Mouse (Mus musculus) liver, embryonic 12.5 days (tissue): Measurements from ENCODE around the gene Caln1. TPM values are rescaled to one million over a fixed set of nuclear protein-coding genes. Genes with fewer than 3 reads are reported as not detected.

ENCODE experiments used
- ATAC-seq: fragments of 200-750 bp; cut with Nextera tagmentation; 2 replicates; pipeline ENCODE4 v1.8.0; 2017; ENCODE audit warnings: moderate number of reproducible peaks, mild to moderate bottlenecking, moderate library complexity
- H3K27ac ChIP-seq: fragments of 300-500 bp; sonication (generic); 2 replicates; pipeline ENCODE4 v1.5.1; 2016; ENCODE audit warnings: mild to moderate bottlenecking
- H3K27me3 ChIP-seq: fragments of 300-500 bp; sonication (generic); replicated peaks from 2 replicates; pipeline ENCODE4 v1.6.1; 2016; ENCODE audit warnings: mild to moderate bottlenecking, moderate library complexity
- H3K36me3 ChIP-seq: fragments of 300-500 bp; sonication (generic); 2 replicates; pipeline ENCODE4 v1.6.1; 2016; ENCODE audit warnings: mild to moderate bottlenecking, moderate library complexity
- H3K4me1 ChIP-seq: fragments of 300-500 bp; sonication (generic); 2 replicates; pipeline ENCODE4 v1.6.1; 2016
- H3K4me2 ChIP-seq: fragments of 300-500 bp; sonication (generic); 2 replicates; pipeline ENCODE4 v1.6.1; 2016; ENCODE audit warnings: mild to moderate bottlenecking, moderate library complexity
- H3K4me3 ChIP-seq: fragments of 300-500 bp; sonication (generic); 2 replicates; pipeline ENCODE4 v1.5.1; 2016; ENCODE audit warnings: mild to moderate bottlenecking, moderate library complexity
- H3K9ac ChIP-seq: fragments of 300-500 bp; sonication (generic); 2 replicates; pipeline ENCODE4 v1.6.1; 2016; ENCODE audit warnings: mild to moderate bottlenecking, moderate library complexity
- H3K9me3 ChIP-seq: fragments of 300-500 bp; sonication (generic); replicated peaks from 2 replicates; pipeline ENCODE4 v1.6.1; 2016; ENCODE audit warnings: mild to moderate bottlenecking, moderate library complexity
- WGBS: fragments of 180-500 bp; shearing (Covaris S2); methylation state at CpG from one replicate; pipeline ENCODE4 v1.1.7; 2016; ENCODE audit not compliant: insufficient replicate concordance; 5-methylcytosine and 5-hydroxymethylcytosine counted together
- polyA plus RNA-seq: library from polyadenylated mRNA; unstranded; fragments of >200 nt; fragmentation: Nextera tagmentation; extraction: Ambion mirVana; gene quantifications from 2 replicates; pipeline ENCODE4 v1.2.1, GENCODE M21; 2016

Gene Caln1
- polyA plus RNA-seq, 1 experiment from 2014 or later: not detected

DNA sequence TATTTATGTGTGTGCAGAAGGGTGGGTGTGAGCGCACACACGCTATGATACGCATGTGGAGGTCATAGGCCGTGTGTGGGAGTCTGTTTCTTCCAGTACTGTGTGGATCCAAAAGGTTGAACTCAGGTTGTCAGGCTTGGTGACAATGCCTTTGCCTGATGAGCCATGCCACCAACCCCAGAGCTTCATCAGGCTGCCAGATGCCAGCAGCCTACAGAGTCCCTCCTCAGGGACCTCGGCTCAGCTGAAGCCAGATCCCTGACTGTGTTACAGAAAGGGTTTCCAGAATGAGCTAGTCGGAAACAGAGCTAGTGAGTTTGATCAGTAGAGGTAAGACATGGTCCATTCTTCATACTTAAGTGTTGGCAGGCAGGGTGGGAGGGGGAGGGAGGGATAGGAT, 25.9 kb downstream of the Caln1 start:
- H3K4me3 ChIP-seq: no peak overlapping the region
- H3K27ac ChIP-seq: no peak overlapping the region
- H3K9ac ChIP-seq: no peak overlapping the region
- H3K4me1 ChIP-seq: no peaks in the 10 kb centered on the region
- no peaks in the 10 kb centered on the region for H3K36me3 ChIP-seq
- H3K9me3 ChIP-seq: 0 out of 2 replicates have a peak, but pooled peaks cover 15% of the 10 kb centered on the region
- no peak overlapping the region for H3K4me2 ChIP-seq
- WGBS: 54% methylated on average over 6 of the region's 6 CpGs
- no peaks in the 10 kb centered on the region for H3K27me3 ChIP-seq
- ATAC-seq: no peak

DNA sequence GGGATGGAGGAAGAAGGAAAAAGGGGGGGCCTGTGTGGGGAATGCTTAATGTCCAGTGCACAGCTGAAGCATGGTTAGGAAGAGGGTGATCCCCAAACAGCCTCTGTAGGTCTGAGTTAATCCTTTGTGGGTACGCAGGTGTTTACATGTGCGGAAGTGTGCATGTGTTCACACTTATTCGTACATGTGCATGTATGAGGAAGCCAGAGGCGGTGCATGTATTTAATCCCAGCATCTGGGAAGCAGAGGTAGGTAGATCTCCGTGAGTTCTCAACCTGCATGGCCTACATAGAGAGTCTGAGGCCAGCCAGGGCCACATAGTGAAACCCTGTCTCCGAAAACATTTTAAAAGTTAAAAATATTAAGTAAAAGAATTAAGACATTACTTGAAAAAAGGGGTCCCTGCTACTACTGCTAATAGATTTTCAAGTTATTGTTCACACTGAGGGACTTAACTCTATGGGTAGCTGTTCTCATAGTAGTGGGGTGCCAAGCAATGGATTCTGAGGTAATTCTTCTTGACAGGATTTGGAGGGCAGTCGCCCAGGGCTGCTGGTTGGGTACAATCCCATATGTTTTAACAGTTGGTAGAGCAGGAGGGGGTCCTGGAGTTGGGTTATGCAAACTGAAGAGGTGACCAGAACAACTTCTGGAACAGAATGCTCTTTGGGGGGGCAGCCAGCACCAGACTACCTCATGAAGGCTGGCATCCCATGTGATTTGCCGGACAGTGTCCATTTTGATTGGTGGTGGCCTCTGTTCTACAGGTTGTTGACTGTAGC, 31.1 kb downstream of the Caln1 start:
- Histone ChIP-seq H3K4me1 (no peaks in the 10 kb centered on the region), H3K27ac (no peak overlapping the region), H3K36me3 (no peaks in the 10 kb centered on the region), H3K4me2 (no peak overlapping the region), H3K4me3 (no peak overlapping the region), H3K9me3 (peaks cover 24% of the 10 kb centered on the region), H3K27me3 (no peaks in the 10 kb centered on the region), H3K9ac (no peak overlapping the region)
- no peak for ATAC-seq
- 71% methylated on average over 8 of the region's 8 CpGs for WGBS

DNA sequence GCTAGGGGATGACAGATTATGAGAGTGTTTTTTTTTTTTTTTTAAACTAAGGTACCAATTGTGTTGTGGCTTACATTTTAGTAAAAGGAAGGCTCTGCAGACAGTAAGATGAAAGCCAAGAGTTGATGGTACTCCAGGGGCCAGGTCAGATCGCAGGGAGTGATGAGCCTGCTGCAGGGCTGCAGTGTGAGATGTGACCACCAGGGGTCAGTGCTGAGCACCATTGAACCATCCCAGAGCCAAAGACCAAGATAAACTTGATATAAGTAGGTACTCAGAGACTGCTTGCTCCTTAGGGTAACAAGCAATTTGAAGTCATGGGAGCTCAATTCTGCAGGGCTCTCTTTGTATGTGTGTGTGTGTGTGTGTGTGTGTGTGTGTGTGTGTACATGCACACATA, 35.9 kb downstream of the Caln1 start:
- no peaks in the 10 kb centered on the region for H3K36me3 ChIP-seq
- no peak overlapping the region for H3K4me3 ChIP-seq
- H3K27me3 ChIP-seq: no peaks in the 10 kb centered on the region
- WGBS: 36% methylated on average over 1 of the region's 1 CpGs
- ATAC-seq: no peak
- peaks cover 29% of the 10 kb centered on the region for H3K9me3 ChIP-seq
- no peaks in the 10 kb centered on the region for H3K4me1 ChIP-seq
- no peak overlapping the region for H3K4me2 ChIP-seq
- H3K9ac ChIP-seq: no peak overlapping the region
- no peak overlapping the region for H3K27ac ChIP-seq

DNA sequence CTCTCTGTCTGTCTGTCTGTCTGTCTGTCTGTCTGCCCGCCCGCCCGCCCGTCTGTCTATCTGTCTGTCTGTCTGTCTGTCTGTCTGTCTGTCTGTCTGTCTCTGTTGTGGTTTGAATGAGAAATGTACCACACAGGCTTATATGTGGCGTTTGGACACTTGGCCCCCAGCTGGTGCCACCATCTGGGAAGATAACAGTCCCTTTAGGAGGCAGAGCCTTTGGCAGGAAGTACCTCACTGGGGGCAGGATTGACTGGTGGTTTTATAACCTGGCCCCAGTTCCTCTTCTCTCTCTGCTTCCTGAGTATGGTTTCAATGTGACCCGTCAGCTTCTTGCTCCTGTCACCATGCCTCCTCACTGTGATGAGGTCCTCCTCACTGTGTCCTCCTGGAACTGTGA, 40.5 kb downstream of the Caln1 start:
- no peak overlapping the region for H3K9ac ChIP-seq
- H3K4me2 ChIP-seq: no peak overlapping the region
- H3K4me3 ChIP-seq: no peak overlapping the region
- no peaks in the 10 kb centered on the region for H3K36me3 ChIP-seq
- no peaks in the 10 kb centered on the region for H3K27me3 ChIP-seq
- peaks cover 48% of the 10 kb centered on the region for H3K9me3 ChIP-seq
- WGBS: 75% methylated on average over 6 of the region's 6 CpGs
- no peak overlapping the region for H3K27ac ChIP-seq
- no peaks in the 10 kb centered on the region for H3K4me1 ChIP-seq
- ATAC-seq: no peak

DNA sequence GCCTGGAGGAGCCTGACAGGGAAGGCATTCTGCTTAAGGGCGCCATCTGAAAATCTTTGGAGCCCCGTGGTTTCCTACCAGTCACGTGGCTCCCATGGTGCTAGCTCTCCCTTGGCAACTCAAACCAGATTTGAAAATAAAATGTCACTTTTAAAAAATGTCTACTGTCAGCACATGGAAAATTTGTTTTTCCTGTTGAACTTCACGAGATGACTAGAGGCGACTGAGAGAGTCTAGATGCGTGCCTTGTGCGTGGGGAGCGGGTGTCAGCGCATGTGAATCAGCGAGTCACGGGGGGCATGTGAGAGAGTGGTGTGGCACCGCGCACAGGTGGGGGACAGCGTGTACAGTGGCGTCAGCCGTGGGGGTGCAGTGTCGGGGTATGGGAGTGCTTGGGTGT, 42.3 kb downstream of the Caln1 start:
- H3K27ac ChIP-seq: no peak overlapping the region
- H3K9ac ChIP-seq: no peak overlapping the region
- no peak for ATAC-seq
- no peak overlapping the region for H3K4me3 ChIP-seq
- no peaks in the 10 kb centered on the region for H3K4me1 ChIP-seq
- H3K4me2 ChIP-seq: no peak overlapping the region
- 79% methylated on average over 17 of the region's 17 CpGs for WGBS
- H3K36me3 ChIP-seq: no peaks in the 10 kb centered on the region
- peaks cover 48% of the 10 kb centered on the region for H3K9me3 ChIP-seq
- H3K27me3 ChIP-seq: no peaks in the 10 kb centered on the region

DNA sequence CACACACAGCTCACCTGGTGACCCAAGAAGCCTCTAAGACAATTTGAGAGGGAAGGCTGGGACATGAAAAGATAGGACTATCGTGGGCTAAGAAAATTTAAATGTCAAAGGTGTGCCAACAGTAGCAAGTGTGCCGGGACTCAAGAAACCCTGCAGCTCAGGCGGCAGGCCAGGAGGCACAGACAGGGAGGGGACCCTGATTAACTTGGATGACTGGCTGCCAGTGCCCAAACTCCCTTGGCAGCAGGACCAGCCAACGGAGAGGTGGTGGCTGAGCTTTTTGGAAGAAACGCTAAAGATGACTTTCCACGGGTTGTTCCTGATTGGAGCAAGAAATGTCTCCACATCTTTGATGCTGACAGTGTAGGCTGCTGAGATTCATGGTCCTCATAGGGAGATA, 78.2 kb downstream of the Caln1 start:
- H3K9me3 ChIP-seq: no peaks in the 10 kb centered on the region
- WGBS: 33% methylated on average over 6 of the region's 6 CpGs
- ATAC-seq: no peak
- H3K4me1 ChIP-seq: no peaks in the 10 kb centered on the region
- H3K4me3 ChIP-seq: no peak overlapping the region
- H3K36me3 ChIP-seq: no peaks in the 10 kb centered on the region
- H3K27me3 ChIP-seq: peaks cover 51% of the 10 kb centered on the region
- H3K9ac ChIP-seq: no peak overlapping the region
- no peak overlapping the region for H3K4me2 ChIP-seq
- no peak overlapping the region for H3K27ac ChIP-seq

DNA sequence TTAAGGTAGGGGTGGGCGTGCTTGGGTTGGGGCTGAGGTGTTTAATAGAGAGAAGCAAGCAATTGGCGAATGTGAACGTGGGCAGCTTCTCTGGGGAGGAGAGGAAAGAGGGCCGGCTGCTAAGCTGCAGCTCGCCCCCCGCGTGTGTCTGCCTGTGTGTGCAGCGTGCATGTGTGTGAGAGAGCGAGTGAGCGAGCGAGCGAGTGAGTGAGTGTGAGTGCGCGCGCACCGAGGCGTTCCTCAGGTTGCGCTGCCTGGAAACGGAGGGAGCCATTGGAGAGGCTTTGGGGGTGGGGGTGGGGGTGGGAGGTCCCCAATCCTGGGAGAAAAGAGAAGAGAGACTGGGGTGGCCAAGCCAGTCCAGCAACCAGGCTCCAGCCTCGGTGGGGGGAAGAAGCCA, 79.2 kb downstream of the Caln1 start:
- Histone ChIP-seq H3K4me3 (peak overlapping the region; percentile 11; the same call in 1 of the 2 replicates), H3K27ac (no peak overlapping the region), H3K27me3 (peaks cover 51% of the 10 kb centered on the region), H3K9ac (no peak overlapping the region), H3K9me3 (no peaks in the 10 kb centered on the region), H3K36me3 (no peaks in the 10 kb centered on the region), H3K4me1 (no peaks in the 10 kb centered on the region), H3K4me2 (peak overlapping the region; percentile 40)
- WGBS: 2% methylated on average over 20 of the region's 20 CpGs
- no peak for ATAC-seq

DNA sequence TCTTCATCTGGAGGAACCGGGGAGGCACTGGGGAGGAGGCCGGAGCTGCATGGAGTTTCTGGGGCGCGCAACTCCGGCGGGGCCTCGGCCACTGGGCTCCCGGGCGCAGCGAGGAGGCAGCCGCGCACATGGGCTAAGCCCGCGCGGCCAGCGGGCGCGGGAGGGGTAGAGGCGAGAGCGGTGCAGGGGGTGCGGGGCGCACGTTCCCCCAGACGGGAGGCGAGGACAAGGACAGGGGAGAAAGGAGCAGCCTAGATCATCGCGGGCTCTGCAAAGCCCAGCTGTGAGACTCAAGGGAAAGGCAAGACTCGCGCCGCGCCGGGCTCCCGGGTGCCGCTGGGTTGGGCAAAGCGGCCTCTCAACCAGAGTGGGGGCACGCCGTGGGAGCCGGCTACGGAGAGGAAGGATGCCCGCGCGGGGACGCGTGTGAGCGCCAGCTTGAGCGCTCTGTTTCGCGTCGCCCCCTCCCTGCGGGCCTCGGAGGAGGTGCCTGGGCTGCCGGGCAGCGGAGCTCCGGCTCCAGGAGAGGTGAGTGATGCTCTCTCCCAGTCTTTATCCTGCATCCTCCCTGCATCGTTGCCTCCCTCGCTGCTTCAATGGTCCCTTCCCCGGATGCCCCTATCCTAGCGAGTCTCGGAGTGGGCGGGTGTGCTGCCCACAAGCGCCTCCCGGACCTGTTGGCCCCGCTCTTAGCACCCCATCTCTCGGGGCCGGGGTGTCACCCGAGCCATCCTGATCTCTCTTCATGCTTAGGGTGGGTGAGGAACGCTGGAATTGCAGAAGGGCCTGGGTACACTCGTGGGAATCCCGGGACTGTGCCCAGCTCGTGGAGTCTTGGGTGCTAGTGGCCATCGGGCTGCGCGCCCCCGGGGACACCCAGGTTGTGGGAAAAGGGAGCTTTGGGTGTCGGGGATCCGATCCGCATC, 79.9 kb downstream of the Caln1 start:
- Histone ChIP-seq H3K9ac (no peak overlapping the region), H3K4me2 (peak overlapping the region; percentile 40), H3K27me3 (peaks cover 51% of the 10 kb centered on the region), H3K27ac (no peak overlapping the region), H3K36me3 (no peaks in the 10 kb centered on the region), H3K4me3 (peak overlapping the region; percentile 11; the same call in 1 of the 2 replicates), H3K4me1 (no peaks in the 10 kb centered on the region), H3K9me3 (no peaks in the 10 kb centered on the region)
- no peak for ATAC-seq
- WGBS: 4% methylated on average over 74 of the region's 77 CpGs

DNA sequence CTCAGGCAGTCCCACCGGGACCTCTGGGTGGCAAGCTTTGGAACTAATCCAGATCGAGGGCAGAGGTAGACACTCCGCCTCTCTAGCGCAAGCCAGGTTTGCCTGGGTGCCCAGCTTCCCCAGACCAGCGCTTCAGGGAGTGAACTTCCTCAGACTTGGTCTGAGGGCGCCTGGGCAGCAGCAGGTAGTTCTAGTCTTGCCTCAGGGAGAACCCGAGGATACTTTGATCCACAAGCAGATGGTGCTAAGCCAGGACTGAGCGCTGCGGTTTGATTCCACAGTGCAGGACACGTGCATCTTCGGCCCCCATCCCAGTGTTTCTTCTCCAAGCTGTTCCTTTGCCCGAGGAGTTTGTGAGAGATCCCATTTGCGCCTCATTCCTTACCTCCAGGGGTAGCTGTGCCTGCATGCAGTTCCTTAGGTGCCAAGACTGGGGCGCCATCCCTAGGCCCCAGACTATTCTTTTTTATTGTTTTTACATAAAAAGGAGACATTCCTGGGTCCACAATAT, 80.8 kb downstream of the Caln1 start:
- Histone ChIP-seq H3K4me3 (no peak overlapping the region), H3K4me1 (no peaks in the 10 kb centered on the region), H3K36me3 (no peaks in the 10 kb centered on the region), H3K4me2 (no peak overlapping the region), H3K9me3 (no peaks in the 10 kb centered on the region), H3K27me3 (peaks cover 51% of the 10 kb centered on the region), H3K9ac (no peak overlapping the region), H3K27ac (no peak overlapping the region)
- WGBS: 6% methylated on average over 14 of the region's 14 CpGs
- ATAC-seq: no peak

DNA sequence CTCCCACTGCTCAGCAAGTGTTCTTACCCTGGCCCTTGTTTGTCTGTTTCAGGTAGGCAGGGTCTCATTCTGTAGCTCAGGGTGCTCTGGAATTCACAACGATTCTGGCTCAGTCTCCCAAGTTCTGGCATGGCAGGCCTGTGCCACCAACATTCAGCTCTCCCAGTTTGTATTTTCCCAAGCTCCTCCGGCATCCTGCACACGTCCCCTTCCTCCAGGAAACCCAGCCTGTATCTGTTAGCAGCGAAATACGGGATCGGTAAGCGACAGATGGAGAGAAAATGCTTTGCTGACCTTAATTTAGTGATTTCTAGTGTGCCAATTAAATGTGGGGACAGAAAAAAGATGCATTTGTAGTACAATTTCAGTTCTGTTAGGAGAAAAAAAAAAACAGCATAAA, 88.8 kb downstream of the Caln1 start:
- Histone ChIP-seq H3K4me2 (no peak overlapping the region), H3K27me3 (no peaks in the 10 kb centered on the region), H3K4me3 (no peak overlapping the region), H3K36me3 (no peaks in the 10 kb centered on the region), H3K9me3 (no peaks in the 10 kb centered on the region), H3K9ac (no peak overlapping the region), H3K4me1 (no peaks in the 10 kb centered on the region), H3K27ac (no peak overlapping the region)
- no peak for ATAC-seq
- WGBS: 73% methylated on average over 7 of the region's 7 CpGs

DNA sequence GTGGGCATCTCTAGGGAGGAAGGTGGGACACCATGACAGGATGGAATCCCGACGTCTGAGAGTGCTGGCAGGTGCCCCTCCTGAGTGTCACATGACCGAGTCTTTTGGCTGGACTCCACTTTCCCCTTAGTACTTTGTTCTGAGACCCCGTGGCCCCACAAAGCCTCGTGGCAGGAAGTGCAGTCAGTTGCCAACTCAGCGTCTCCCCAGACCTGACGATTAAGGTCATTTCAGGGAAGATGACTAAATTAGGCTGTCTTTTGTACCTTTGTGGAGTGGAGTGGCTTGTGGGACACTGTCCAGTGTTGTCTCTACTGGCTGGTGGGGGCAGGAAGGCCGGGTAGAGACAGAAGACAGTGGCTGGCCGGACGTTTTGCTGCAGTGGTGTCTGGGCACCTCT, 103.0 kb downstream of the Caln1 start:
- H3K27me3 ChIP-seq: no peaks in the 10 kb centered on the region
- no peaks in the 10 kb centered on the region for H3K36me3 ChIP-seq
- no peak for ATAC-seq
- no peak overlapping the region for H3K4me2 ChIP-seq
- no peak overlapping the region for H3K4me3 ChIP-seq
- peaks cover 13% of the 10 kb centered on the region; the same call in 1 of the 2 replicates for H3K9me3 ChIP-seq
- H3K27ac ChIP-seq: no peak overlapping the region
- 54% methylated on average over 10 of the region's 10 CpGs for WGBS
- no peaks in the 10 kb centered on the region for H3K4me1 ChIP-seq
- no peak overlapping the region for H3K9ac ChIP-seq

DNA sequence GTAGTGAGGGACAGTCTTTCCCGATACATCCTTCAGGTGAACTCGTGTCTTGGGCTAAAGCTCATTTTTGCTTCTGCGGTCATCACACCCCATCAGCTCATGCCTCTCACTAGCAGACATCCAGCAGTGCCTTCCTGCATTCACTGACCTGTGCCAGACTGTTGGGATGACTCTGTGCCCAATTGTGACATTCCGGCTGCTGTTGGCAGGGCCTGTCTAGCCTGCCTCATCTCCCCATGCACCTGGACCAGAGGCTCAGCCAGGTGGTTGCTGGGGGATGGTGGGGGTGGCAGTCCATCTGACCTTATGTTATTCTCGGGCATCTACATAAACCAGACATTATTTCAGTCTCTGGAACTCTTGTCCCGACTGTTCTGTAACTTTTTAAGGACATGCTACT, 105.6 kb downstream of the Caln1 start:
- no peak overlapping the region for H3K9ac ChIP-seq
- H3K9me3 ChIP-seq: 0 out of 2 replicates have a peak, but pooled peaks cover 3% of the 10 kb centered on the region
- H3K4me1 ChIP-seq: no peaks in the 10 kb centered on the region
- H3K36me3 ChIP-seq: no peaks in the 10 kb centered on the region
- ATAC-seq: no peak
- H3K4me2 ChIP-seq: no peak overlapping the region
- no peak overlapping the region for H3K27ac ChIP-seq
- H3K4me3 ChIP-seq: no peak overlapping the region
- 63% methylated on average over 6 of the region's 6 CpGs for WGBS
- H3K27me3 ChIP-seq: no peaks in the 10 kb centered on the region
